Comparison of ENCODE assay signal across 12 mouse cellular contexts in the genomic region with DNA sequence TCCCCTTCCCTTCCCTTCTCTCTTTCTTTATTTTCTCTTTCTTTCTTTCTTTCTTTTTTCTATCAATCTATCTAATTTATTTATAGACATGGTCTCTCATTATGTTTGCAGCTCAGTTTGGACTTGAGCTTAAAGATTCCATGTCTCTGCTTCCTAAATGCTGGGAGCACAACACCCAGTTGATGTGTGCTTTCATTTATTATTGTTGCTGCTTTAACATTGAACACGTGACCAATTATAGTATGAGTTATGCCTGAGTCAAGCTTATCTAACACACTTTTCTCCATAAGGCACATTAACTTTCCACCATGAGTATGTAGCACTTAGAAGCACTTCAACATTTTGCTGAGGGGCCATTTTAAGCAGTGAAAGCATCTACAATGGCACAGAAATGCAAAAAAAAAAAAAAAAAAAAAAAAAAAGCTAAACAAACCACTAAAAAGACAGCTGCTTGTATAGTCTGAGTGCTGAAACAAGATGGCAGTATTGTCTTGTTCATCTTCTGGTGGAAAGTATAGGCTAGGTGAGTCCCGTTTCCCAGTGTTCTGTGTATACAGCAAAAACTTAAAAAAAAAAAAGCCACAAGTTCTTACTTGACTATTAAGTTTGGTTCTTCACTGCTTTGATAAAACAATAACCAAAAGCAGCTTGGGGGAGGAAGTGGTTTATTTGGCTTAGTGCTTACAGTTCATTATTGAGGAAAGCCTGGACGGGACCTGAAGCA. TPM values are rescaled to one million over a fixed set of nuclear protein-coding genes. Genes with fewer than 3 reads are reported as not detected.
DNase-seq lines count a peak whose midpoint lies in the region; ATAC-seq and TF ChIP-seq lines count a peak whose summit lies in the region.
"Had no signal": no experiment of that assay in that cellular context is flagged by ENCODE, and none has a peak within 500 bp of the region (broad histone marks: within the 10 kb centered on the region; RNA-seq: fewer than 3 reads in every experiment).

No protein-coding gene starts in this region.

- WGBS in lung, postnatal 0 days = 50% methylated on average over 3 of the region's 3 CpGs
- whole genome bisulfite sequencing in midbrain, postnatal 0 days = 91% methylated on average over 3 of the region's 3 CpGs

- no peak overlapping the region for H3K4me3 ChIP-seq in lung, postnatal 0 days (ENCODE audit: low read depth, low read length)
- H3K4me3 ChIP-seq in MEL (ENCODE audit: control insufficient read depth in 1 of 2, insufficient read depth in 1 of 2, low read depth in 2 of 2, low read length in 2 of 2) = peak overlapping the region in 1 of 2 experiments; percentile 61; a peak in 2 of 4 replicates
- peak overlapping the region; percentile 37 for H3K4me3 ChIP-seq in erythroblast, embryonic 14.5 days (replicated peaks)
- no peak overlapping the region for H3K4me3 ChIP-seq in midbrain, postnatal 0 days (ENCODE audit: low read depth, low read length)
- H3K4me3 ChIP-seq: embryonic facial prominence, embryonic 15.5 days; heart, embryonic 13.5 days had no signal

- peaks cover 8% of the 10 kb centered on the region for H3K79me2 ChIP-seq in MEL (ENCODE audit: control insufficient read depth, insufficient read depth, low read length, poor library complexity)

- TF ChIP-seq RAD21 in MEL (IDR thresholded peaks at IDR 0.05; ENCODE audit: low read depth, low read length) = peak; percentile 55

- H3K4me1 ChIP-seq in lung, postnatal 0 days (ENCODE audit: insufficient read depth, low read depth, low read length) = no peaks in the 10 kb centered on the region
- peaks cover 19 to 56% of the 10 kb centered on the region in 2 experiments for H3K4me1 ChIP-seq in MEL (ENCODE audit: control insufficient read depth in 1 of 2, insufficient read depth in 2 of 2, low read length in 2 of 2)
- peaks cover 59% of the 10 kb centered on the region for H3K4me1 ChIP-seq in erythroblast, embryonic 14.5 days (ENCODE audit: control insufficient read depth)
- no peaks in the 10 kb centered on the region for H3K4me1 ChIP-seq in midbrain, postnatal 0 days (ENCODE audit: insufficient read depth, low read length)

- DNase-seq in lung, postnatal 0 days (ENCODE audit: low spot score) = peak; percentile 16
- no peak for DNase-seq in lung, postnatal 4 days
- DNase-seq in MEL (ENCODE audit: low read depth, low spot score) = peak; percentile 63
- DNase-seq in naive thymus-derived CD4-positive, alpha-beta T cell, adult 2 months (ENCODE audit: low read depth) = peak; percentile 47
- DNase-seq in midbrain, postnatal 0 days (ENCODE audit: low spot score) = no peak
- DNase-seq: cerebellum, adult 9-11 months; midbrain, embryonic 14.5 days; right cerebral cortex, postnatal 4 days had no signal

- H3K27ac ChIP-seq in lung, postnatal 0 days (ENCODE audit: low read length) = no peak overlapping the region
- peak overlapping the region; percentile 47 for H3K27ac ChIP-seq in MEL (ENCODE audit: control insufficient read depth, low read depth, low read length)
- H3K27ac ChIP-seq in midbrain, postnatal 0 days (ENCODE audit: low read depth, low read length) = no peak overlapping the region
- H3K27ac ChIP-seq: embryonic facial prominence, embryonic 15.5 days; heart, embryonic 13.5 days had no signal

- no peak overlapping the region for H3K4me2 ChIP-seq in lung, postnatal 0 days (replicated peaks; ENCODE audit: low read depth, low read length)
- H3K4me2 ChIP-seq in midbrain, postnatal 0 days (ENCODE audit: low read depth, low read length, poor library complexity, severe bottlenecking) = no peak overlapping the region
- H3K4me2 ChIP-seq: embryonic facial prominence, embryonic 15.5 days; heart, embryonic 13.5 days had no signal

- no peaks in the 10 kb centered on the region for H3K27me3 ChIP-seq in lung, postnatal 0 days (replicated peaks; ENCODE audit: insufficient read depth, low read length)
- no peaks in the 10 kb centered on the region for H3K27me3 ChIP-seq in MEL (ENCODE audit: control insufficient read depth in 1 of 2, insufficient read depth in 2 of 2, low read length in 2 of 2)
- no peaks in the 10 kb centered on the region for H3K27me3 ChIP-seq in erythroblast, embryonic 14.5 days (ENCODE audit: control insufficient read depth)
- no peaks in the 10 kb centered on the region for H3K27me3 ChIP-seq in midbrain, postnatal 0 days (ENCODE audit: insufficient read depth, low read length)
- H3K27me3 ChIP-seq: embryonic facial prominence, embryonic 15.5 days; heart, embryonic 13.5 days had no signal

- peak; percentile 45; the same call in 1 of the 2 replicates for TF ChIP-seq CTCF in lung, postnatal 0 days (IDR thresholded peaks at IDR 0.05)
- TF ChIP-seq CTCF in MEL (IDR thresholded peaks at IDR 0.05 in 2 of 3, conservative IDR thresholded peaks at IDR 0.05 in 1 of 3; ENCODE audit: control insufficient read depth in 1 of 3, insufficient read depth in 1 of 3, low read depth in 2 of 3, low read length in 3 of 3, poor library complexity in 1 of 3, severe bottlenecking in 1 of 3) = peak in 1 of 3 experiments; percentile 40; a peak in 2 of 6 replicates
- no peak for TF ChIP-seq CTCF in midbrain, postnatal 0 days (IDR thresholded peaks at IDR 0.05)

- no peaks in the 10 kb centered on the region for H3K9me3 ChIP-seq in lung, postnatal 0 days (ENCODE audit: low read length)
- no peaks in the 10 kb centered on the region for H3K9me3 ChIP-seq in MEL (replicated peaks; ENCODE audit: insufficient read depth, low read length)
- H3K9me3 ChIP-seq in erythroblast, embryonic 14.5 days (ENCODE audit: control insufficient read depth, low read length) = no peaks in the 10 kb centered on the region
- H3K9me3 ChIP-seq in midbrain, postnatal 0 days (ENCODE audit: low read length) = no peaks in the 10 kb centered on the region
- H3K9me3 ChIP-seq: embryonic facial prominence, embryonic 15.5 days; heart, embryonic 13.5 days had no signal

- no peak for ATAC-seq in lung, postnatal 0 days
- no peak for ATAC-seq in midbrain, postnatal 0 days (ENCODE audit: low FRiP score)
- ATAC-seq in frontal cortex, adult (ENCODE audit: low TSS enrichment) = no peak

- no peak overlapping the region for H3K9ac ChIP-seq in lung, postnatal 0 days (replicated peaks; ENCODE audit: low read depth)
- H3K9ac ChIP-seq in MEL (ENCODE audit: control insufficient read depth, low read depth, low read length, poor library complexity, severe bottlenecking) = peak overlapping the region; percentile 12
- H3K9ac ChIP-seq in midbrain, postnatal 0 days (replicated peaks; ENCODE audit: low read length, poor library complexity, severe bottlenecking) = no peak overlapping the region
- H3K9ac ChIP-seq: embryonic facial prominence, embryonic 15.5 days; heart, embryonic 13.5 days had no signal

- TF ChIP-seq EP300 in lung, postnatal 0 days (IDR thresholded peaks at IDR 0.05) = no peak
- TF ChIP-seq EP300 in MEL (IDR thresholded peaks at IDR 0.05; ENCODE audit: low read depth in 1 of 2, low read length in 2 of 2) = peak in 1 of 2 experiments; percentile 33; a peak in 1 of 4 replicates

- H3K36me3 ChIP-seq in lung, postnatal 0 days (ENCODE audit: insufficient read depth, low read length) = no peaks in the 10 kb centered on the region
- H3K36me3 ChIP-seq in MEL (ENCODE audit: control insufficient read depth in 1 of 2, insufficient read depth in 2 of 2, low read length in 2 of 2) = peaks cover 0 to 62% of the 10 kb centered on the region in 2 experiments; a peak in 3 of 4 replicates
- H3K36me3 ChIP-seq in erythroblast, embryonic 14.5 days (ENCODE audit: control insufficient read depth) = peaks cover 19% of the 10 kb centered on the region
- no peaks in the 10 kb centered on the region for H3K36me3 ChIP-seq in midbrain, postnatal 0 days (ENCODE audit: insufficient read depth, low read length)
- H3K36me3 ChIP-seq: embryonic facial prominence, embryonic 15.5 days had no signal

- no peak for TF ChIP-seq POLR2A in MEL (IDR thresholded peaks at IDR 0.05; ENCODE audit: control insufficient read depth in 1 of 2, insufficient read depth in 1 of 2, low read depth in 1 of 2, low read length in 2 of 2, poor library complexity in 1 of 2)

TF ChIP-seq in MEL, 35 proteins besides CTCF, POLR2A, EP300 and RAD21 (continues in another document):
- TF ChIP-seq USF1 (IDR thresholded peaks at IDR 0.05; ENCODE audit: low read depth, low read length) = peak; percentile 94
- no peak for TF ChIP-seq TAL1 (IDR thresholded peaks at IDR 0.05; ENCODE audit: low read length)
- TF ChIP-seq BHLHE40 (IDR thresholded peaks at IDR 0.05; ENCODE audit: borderline replicate concordance, low read depth, low read length) = no peak
- no peak for TF ChIP-seq NELFE (IDR thresholded peaks at IDR 0.05; ENCODE audit: low read depth, low read length)
- TF ChIP-seq HCFC1 (IDR thresholded peaks at IDR 0.05; ENCODE audit: low read depth, low read length) = 0 out of 2 replicates have a peak, but pooled peaks have one; percentile 13
- TF ChIP-seq MAZ (IDR thresholded peaks at IDR 0.05; ENCODE audit: low read depth, low read length) = 0 out of 2 replicates have a peak, but pooled peaks have one; percentile 50
- TF ChIP-seq CHD1 (IDR thresholded peaks at IDR 0.05; ENCODE audit: low read depth, low read length) = peak; percentile 81
- TF ChIP-seq POLR2AphosphoS2 (IDR thresholded peaks at IDR 0.05; ENCODE audit: low read length) = no peak
- TF ChIP-seq MAFK (IDR thresholded peaks at IDR 0.05; ENCODE audit: borderline replicate concordance, low read depth, low read length) = no peak
- no peak for TF ChIP-seq TBP (IDR thresholded peaks at IDR 0.05; ENCODE audit: low read depth, low read length)
- peak; percentile 31 for TF ChIP-seq SMC3 (IDR thresholded peaks at IDR 0.05; ENCODE audit: low read depth, low read length)
- TF ChIP-seq E2F4 (IDR thresholded peaks at IDR 0.05; ENCODE audit: borderline replicate concordance, low read depth, low read length) = no peak
- TF ChIP-seq GABPA (IDR thresholded peaks at IDR 0.05; ENCODE audit: low read depth, low read length) = no peak
- 0 out of 2 replicates have a peak, but pooled peaks have one; percentile 28 for TF ChIP-seq KAT2A (conservative IDR thresholded peaks at IDR 0.05; ENCODE audit: low read depth, low read length)
- TF ChIP-seq RCOR1 (IDR thresholded peaks at IDR 0.05; ENCODE audit: low read depth, low read length) = no peak
- 0 out of 2 replicates have a peak, but pooled peaks have one; percentile 22 for TF ChIP-seq JUND (IDR thresholded peaks at IDR 0.05; ENCODE audit: low read depth, low read length)
- TF ChIP-seq CHD2 (IDR thresholded peaks at IDR 0.05; ENCODE audit: low read length) = no peak
- TF ChIP-seq MXI1 (IDR thresholded peaks at IDR 0.05; ENCODE audit: low read depth, low read length) = peak; percentile 62

RNA-seq across cellular contexts. Expression of a gene that starts 41.3 kb away (rescaled TPM):
- polyA plus RNA-seq in lung, postnatal 0 days (2015; fragmentation: Nextera tagmentation; extraction: Ambion mirVana) = 2.3 and 2.7 TPM in 2 replicates
- total RNA-seq in MEL (2012; rRNA removed) = 20.6 and 23.1 TPM in 2 replicates
- 10 to 100 TPM in 1 of 2 experiments, not detected in 1; 19.5 TPM for polyA plus RNA-seq in MEL (2012; ENCODE audit: insufficient read depth in 1 of 2, insufficient read length in 2 of 2, low read depth in 1 of 2, low replicate concordance in 2 of 2, missing spikeins in 1 of 2)
- polyA plus RNA-seq in erythroblast, embryonic 14.5 days (2012) = 0.19 and 0.23 TPM in 2 replicates
- 64.4 and 81.0 TPM in 2 replicates for total RNA-seq in midbrain, postnatal 0 days (2014; rRNA removed)
- polyA plus RNA-seq in midbrain, postnatal 0 days (2015; fragmentation: Nextera tagmentation; extraction: Ambion mirVana) = 8.6 and 9.7 TPM in 2 replicates

Comparison
In these comparisons a context has a peak if more than half of its experiments do, and no peak if none do; other contexts are left out.
1. DNase-seq: peak in lung, postnatal 0 days (single experiment), MEL (single experiment) and naive thymus-derived CD4-positive, alpha-beta T cell, adult 2 months (single experiment); none in lung, postnatal 4 days (0 of 2) and midbrain, postnatal 0 days (single experiment).